27 mouse cellular contexts compared by ENCODE assay signal in genomic region chr3:98151016-98151415, GRCm38 (mm10). TPM values are rescaled to one million over a fixed set of nuclear protein-coding genes. Genes with fewer than 3 reads are reported as not detected.
"Had no signal": no experiment of that assay in that cellular context is flagged by ENCODE, and none has a peak within 500 bp of the region (broad histone marks: within the 10 kb centered on the region; RNA-seq: fewer than 3 reads in every experiment).

No protein-coding gene starts in this region.

- H3K9ac ChIP-seq: limb, embryonic 13.5 days; liver, embryonic 12.5 days; liver, embryonic 15.5 days; lung, embryonic 15.5 days; midbrain, embryonic 13.5 days; neural tube, embryonic 12.5 days had no signal

- H3K27me3 ChIP-seq: limb, embryonic 13.5 days; liver, embryonic 12.5 days; liver, embryonic 15.5 days; lung, embryonic 15.5 days; midbrain, embryonic 13.5 days; neural tube, embryonic 12.5 days had no signal

- DNase-seq: kidney, adult 18-20 months; kidney, adult 9 months; kidney, postnatal 14 days; kidney, postnatal 4 days; left cerebral cortex, postnatal 4 days; liver; lung, adult 18-20 months; lung, postnatal 14 days; lung, postnatal 4 days; right cerebral cortex, postnatal 4 days; thymus, adult 2 months; thymus, postnatal 14 days; thymus, postnatal 4 days had no signal

- H3K27ac ChIP-seq: limb, embryonic 13.5 days; liver, embryonic 12.5 days; liver, embryonic 15.5 days; lung, embryonic 15.5 days; midbrain, embryonic 13.5 days; neural tube, embryonic 12.5 days; stomach, postnatal 0 days had no signal

- H3K4me3 ChIP-seq: limb, embryonic 13.5 days; liver, embryonic 12.5 days; liver, embryonic 15.5 days; lung, embryonic 15.5 days; midbrain, embryonic 13.5 days; neural tube, embryonic 12.5 days had no signal

- H3K9me3 ChIP-seq: limb, embryonic 13.5 days; liver, embryonic 12.5 days; liver, embryonic 15.5 days; lung, embryonic 15.5 days; midbrain, embryonic 13.5 days; neural tube, embryonic 12.5 days had no signal

- H3K4me1 ChIP-seq: liver, embryonic 12.5 days; liver, embryonic 15.5 days; lung, embryonic 15.5 days; midbrain, embryonic 13.5 days; neural tube, embryonic 12.5 days had no signal

- ATAC-seq: liver, embryonic 12.5 days; midbrain, embryonic 13.5 days; midbrain, embryonic 16.5 days had no signal

- H3K4me2 ChIP-seq: limb, embryonic 13.5 days; liver, embryonic 12.5 days; liver, embryonic 15.5 days; lung, embryonic 15.5 days; midbrain, embryonic 13.5 days; neural tube, embryonic 12.5 days had no signal

RNA-seq across cellular contexts. Expression of gene Adam30, which starts 9.4 kb away (rescaled TPM):
- total RNA-seq: layer of hippocampus, adult 18-20 months; layer of hippocampus, postnatal 14 days; left cerebral cortex, adult 8-10 months; left cerebral cortex, postnatal 14 days; left cerebral cortex, postnatal 4 days had no signal
- polyA plus RNA-seq: kidney, embryonic 16.5 days; limb, embryonic 13.5 days; liver, embryonic 12.5 days; liver, embryonic 15.5 days; lung, embryonic 15.5 days; midbrain, embryonic 13.5 days; midbrain, embryonic 16.5 days; neural tube, embryonic 12.5 days; stomach, embryonic 14.5 days; stomach, postnatal 0 days; thymus, adult 2 months had no signal
